Mouse (Mus musculus) megakaryocyte progenitor cell, adult 5-6 weeks (primary cell): ENCODE measurements around the gene Atp1b3. TPM values are rescaled to one million over a fixed set of nuclear protein-coding genes. Genes with fewer than 3 reads are reported as not detected.

ENCODE experiments used
- ATAC-seq: replicated peaks from 2 replicates; pipeline ENCODE4 v1.8.0; 2016; ENCODE audit warnings: mild to moderate bottlenecking, moderate TSS enrichment, inconsistent platforms; ENCODE audit not compliant: poor library complexity
- total RNA-seq, 2 experiments: library from RNA; stranded (forward) in 1 of 2; stranded (reverse) in 1 of 2; fragments of 157-497, 149-512 nt in 1 of 2; fragments of 200-1000 nt in 1 of 2; gene quantifications; 2 replicates each; pipeline versions ENCODE4 v1.2.3 to v1.2.4; 2015 to 2017

The Atp1b3 gene
- total RNA-seq, 2 experiments from 2014 or later, result 106 to 221 TPM

DNA sequence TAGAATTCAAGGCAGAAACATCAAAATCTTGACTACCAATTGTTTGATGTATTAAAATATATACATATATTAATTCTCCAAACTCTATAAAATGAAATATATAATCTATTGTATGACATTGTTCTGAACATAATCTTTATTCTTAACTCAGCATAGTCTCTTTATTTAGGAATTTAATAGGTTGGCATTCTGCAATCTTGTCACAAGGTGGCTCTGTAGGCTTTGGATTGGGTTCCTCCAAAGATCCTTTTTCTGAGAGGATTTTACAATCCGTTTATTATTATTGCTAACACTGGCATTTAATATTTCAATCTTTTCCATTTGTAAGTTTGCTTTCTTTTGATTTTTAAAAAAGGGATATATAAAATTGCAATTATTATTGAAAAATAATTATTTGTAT, 79.3 kb downstream of the Atp1b3 start:
- peak; percentile 69 for ATAC-seq

Other genes starting within 250 kb of the Atp1b3 start
- gene Gk5, start 245.1 kb downstream of the Atp1b3 start, total RNA-seq (2015), result 2.0 and 4.2 TPM in 2 replicates
- gene Gk5, start 245.1 kb downstream of the Atp1b3 start, total RNA-seq (2017), result 2.7 and 4.8 TPM in 2 replicates
- 25.2 and 26.1 TPM in 2 replicates for gene Tfdp2, start 168.2 kb downstream of the Atp1b3 start, total RNA-seq (2015)
- 35.0 and 36.6 TPM in 2 replicates for gene Tfdp2, start 168.2 kb downstream of the Atp1b3 start, total RNA-seq (2017)
- 133 and 138 TPM in 2 replicates for gene Rnf7, start 114.2 kb upstream of the Atp1b3 start, total RNA-seq (2015)
- 52.0 and 52.2 TPM in 2 replicates for gene Rnf7, start 114.2 kb upstream of the Atp1b3 start, total RNA-seq (2017)
- not detected in 2 replicates for gene Gm28729, start 160.8 kb upstream of the Atp1b3 start, total RNA-seq (2015)
- gene Gm28729, start 160.8 kb upstream of the Atp1b3 start, total RNA-seq (2017), result 0.24 TPM in 1 of 2 replicates, not detected in the other